Mouse (Mus musculus): Measurements from ENCODE around the gene Spns3.

Gene Spns3

GRCm38 (mm10) chr11:72453105-72453953 lies 97.0 kb downstream of the Spns3 start:
- DNase-seq (ENCODE audit: extremely low spot score, low spot score), result no peak

- no peak for DNase-seq (ENCODE audit: extremely low spot score, low spot score)
These were observed 98.1 kb downstream of the Spns3 start for GRCm38 (mm10) chr11:72452140-72452665.

DNA sequence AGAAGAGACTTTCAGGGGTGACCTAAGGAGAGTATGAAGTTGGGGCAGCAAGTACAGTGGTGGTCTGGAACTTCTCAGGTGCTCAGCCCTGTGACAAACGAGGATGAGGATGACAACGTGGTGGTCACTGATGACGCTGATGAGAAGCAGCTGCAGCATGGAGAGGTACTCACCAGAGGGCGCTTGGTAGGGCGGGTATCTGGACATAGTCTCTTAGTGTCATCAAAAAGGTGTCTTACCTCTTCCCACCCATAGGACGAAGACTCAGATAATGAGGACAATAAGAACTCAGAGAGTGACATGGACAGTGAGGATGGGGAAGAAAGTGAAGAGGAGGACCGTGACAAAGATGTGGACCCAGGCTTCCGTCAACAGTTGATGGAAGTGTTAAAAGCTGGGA lies 102.8 kb downstream of the Spns3 start:
- no peak for DNase-seq (ENCODE audit: extremely low spot score, low spot score)

GRCm38 (mm10) chr11:72446311-72447105 lies 103.8 kb downstream of the Spns3 start:
- peak; percentile 35 for DNase-seq (ENCODE audit: extremely low spot score, low spot score)
